Comparison of ENCODE assay signal across 9 mouse cellular contexts in the genomic region with DNA sequence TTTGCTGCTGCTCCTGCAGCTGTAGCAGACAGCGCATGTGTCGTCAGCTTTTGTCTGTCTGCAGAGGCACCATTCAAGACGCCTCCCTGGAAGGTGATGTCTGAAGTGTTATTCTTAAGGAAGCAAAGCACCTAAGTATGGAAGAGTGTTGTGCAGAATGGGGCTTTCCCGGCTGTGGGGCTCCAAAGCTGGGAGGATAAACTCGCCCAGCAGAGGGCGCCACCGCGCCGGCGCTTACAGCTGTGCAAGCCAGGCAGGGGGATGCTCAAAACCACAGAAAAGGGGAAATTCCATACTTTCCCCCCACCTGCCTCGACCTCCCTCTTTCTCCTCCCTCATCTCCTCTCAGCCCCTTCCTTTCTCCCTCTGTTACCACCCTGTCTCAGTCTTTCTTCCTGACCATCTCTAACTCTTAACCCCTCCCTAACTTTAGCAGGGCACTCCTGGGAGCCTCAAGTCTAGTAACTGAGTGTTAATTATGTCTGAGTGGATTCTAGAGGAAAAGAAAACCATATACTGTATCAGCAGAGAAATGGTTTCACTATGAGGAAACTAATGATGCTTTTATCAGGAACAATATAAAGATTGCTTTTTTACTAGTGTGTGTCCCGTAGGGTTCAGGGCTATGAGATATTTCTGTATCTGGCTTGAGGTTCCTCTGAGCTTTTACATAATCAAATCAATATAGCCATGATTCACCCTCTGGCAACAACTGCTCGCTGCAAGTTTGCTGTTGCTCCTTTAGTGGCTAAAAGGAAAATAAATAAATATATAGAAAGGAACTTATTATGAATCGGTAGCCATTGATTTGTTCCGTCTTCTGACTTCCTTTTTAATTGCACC.
A peak's percentile ranks its signal among the peaks of the same experiment; 100 is the strongest.
DNase-seq lines count a peak whose midpoint lies in the region; ATAC-seq lines count a peak whose summit lies in the region.
"Had no signal": no experiment of that assay in that cellular context is flagged by ENCODE, and none has a peak within 500 bp of the region (broad histone marks: within the 10 kb centered on the region; RNA-seq: fewer than 3 reads in every experiment).

No protein-coding gene starts in this region.

- no peaks in the 10 kb centered on the region for H3K27me3 ChIP-seq in intestine, embryonic 15.5 days (replicated peaks)
- peaks cover 43% of the 10 kb centered on the region for H3K27me3 ChIP-seq in midbrain, embryonic 10.5 days (ENCODE audit: low read depth, poor library complexity, severe bottlenecking)

- WGBS in intestine, embryonic 15.5 days = 15% methylated on average over 15 of the region's 15 CpGs
- WGBS in midbrain, embryonic 10.5 days = 25% methylated on average over 15 of the region's 15 CpGs

- ATAC-seq in intestine, embryonic 15.5 days = peak; percentile 74
- no peak for ATAC-seq in activated CD4-positive, CD25-positive, alpha-beta regulatory T cell, adult 4 months

- H3K27ac ChIP-seq in intestine, embryonic 15.5 days = peak overlapping the region; percentile 55
- no peak overlapping the region for H3K27ac ChIP-seq in midbrain, embryonic 10.5 days (replicated peaks)
- H3K27ac ChIP-seq: macrophage had no signal

- no peak overlapping the region for H3K9ac ChIP-seq in intestine, embryonic 15.5 days

- intact Hi-C loops in left cerebral cortex, postnatal 10 days (cut with DNase I) = loop anchor here (10.0 kb wide), 2 partner anchors 270 to 590 kb away; no protein-coding TSS in a partner anchor

- H3K36me3 ChIP-seq in intestine, embryonic 15.5 days = no peaks in the 10 kb centered on the region
- no peaks in the 10 kb centered on the region for H3K36me3 ChIP-seq in midbrain, embryonic 10.5 days

- DNase-seq in adrenal gland, adult 8-10 months = peak; percentile 42
- peak; percentile 67 to 74 for DNase-seq in cerebellum, postnatal 36 days
- DNase-seq in gastrocnemius, adult 18-20 months (ENCODE audit: low spot score) = peak; percentile 72
- peak; percentile 45 to 85 for DNase-seq in left cerebral cortex, postnatal 10 days (ENCODE audit: extremely low spot score in 1 of 2, low spot score in 2 of 2)
- DNase-seq in midbrain, embryonic 10.5 days (ENCODE audit: low spot score) = peak; percentile 79
- DNase-seq in right cerebral cortex, postnatal 4 days = peak; percentile 91

- no peaks in the 10 kb centered on the region for H3K9me3 ChIP-seq in intestine, embryonic 15.5 days
- H3K9me3 ChIP-seq in midbrain, embryonic 10.5 days (replicated peaks) = no peaks in the 10 kb centered on the region

- H3K4me3 ChIP-seq in intestine, embryonic 15.5 days (replicated peaks) = no peak overlapping the region
- no peak overlapping the region for H3K4me3 ChIP-seq in midbrain, embryonic 10.5 days

- H3K4me2 ChIP-seq in intestine, embryonic 15.5 days (replicated peaks) = no peak overlapping the region

- peaks cover 17% of the 10 kb centered on the region for H3K4me1 ChIP-seq in intestine, embryonic 15.5 days (replicated peaks)
- H3K4me1 ChIP-seq in midbrain, embryonic 10.5 days = peaks cover 28% of the 10 kb centered on the region
